Mouse (Mus musculus) intestine, postnatal 0 days (tissue): ENCODE data around the gene Rnf150. TPM values are rescaled to one million over a fixed set of nuclear protein-coding genes. Genes with fewer than 3 reads are reported as not detected.

Source experiments
- ATAC-seq: fragments of 200-750 bp; cut with Nextera tagmentation; 2 replicates; pipeline ENCODE4 v1.8.0; 2017; ENCODE audit warnings: mild to moderate bottlenecking, moderate TSS enrichment, moderate library complexity
- H3K27ac ChIP-seq: fragments of 300-500 bp; sonication (generic); 2 replicates; pipeline ENCODE4 v1.5.1; 2014; ENCODE audit warnings: mild to moderate bottlenecking, low read depth, low read length, moderate library complexity
- H3K27me3 ChIP-seq: fragments of 300-500 bp; sonication (generic); replicated peaks from 2 replicates; pipeline ENCODE4 v1.6.1; 2014; ENCODE audit warnings: low read length, mixed read lengths; ENCODE audit not compliant: control insufficient read depth, insufficient read depth
- H3K36me3 ChIP-seq: fragments of 300-500 bp; sonication (generic); 2 replicates; pipeline ENCODE4 v1.6.1; 2014; ENCODE audit warnings: mild to moderate bottlenecking, moderate library complexity; ENCODE audit not compliant: control insufficient read depth, insufficient read depth
- H3K4me1 ChIP-seq: fragments of 300-500 bp; sonication (generic); replicated peaks from 2 replicates; pipeline ENCODE4 v1.6.1; 2014; ENCODE audit warnings: antibody characterized with exemption, low read length, mixed read lengths; ENCODE audit not compliant: control insufficient read depth, insufficient read depth
- H3K4me2 ChIP-seq: fragments of 300-500 bp; sonication (generic); replicated peaks from 2 replicates; pipeline ENCODE4 v1.6.1; 2014; ENCODE audit warnings: low read depth, mild to moderate bottlenecking, moderate library complexity
- H3K4me3 ChIP-seq: fragments of 300-500 bp; sonication (generic); 2 replicates; pipeline ENCODE4 v1.5.1; 2014; ENCODE audit warnings: low read depth, low read length
- H3K9ac ChIP-seq: fragments of 300-500 bp; sonication (generic); 2 replicates; pipeline ENCODE4 v1.6.1; 2014; ENCODE audit warnings: mild to moderate bottlenecking, low read depth, low read length
- H3K9me3 ChIP-seq: fragments of 300-500 bp; sonication (generic); 2 replicates; pipeline ENCODE4 v1.6.1; 2016; ENCODE audit warnings: mixed run types; ENCODE audit not compliant: control insufficient read depth
- CTCF ChIP-seq: sonication (generic); IDR thresholded peaks from 2 replicates; pipeline ENCODE4 v1.5.1; 2016; ENCODE audit warnings: low read depth, mild to moderate bottlenecking, control low read depth, antibody characterized with exemption, moderate library complexity
- WGBS: fragments of 180-500 bp; shearing (Covaris S2); extraction: QIAGEN DNeasy Blood & Tissue Kit; methylation state at CpG from one replicate; pipeline ENCODE4 v1.1.7; 2014; 5-methylcytosine and 5-hydroxymethylcytosine counted together
- polyA plus RNA-seq: library from polyadenylated mRNA; unstranded; fragments of >200 nt; fragmentation: Nextera tagmentation; extraction: Ambion mirVana; gene quantifications from 2 replicates; pipeline ENCODE4 v1.2.1, GENCODE M21; 2015

Rnf150 gene
- polyA plus RNA-seq, 1 experiment from 2014 or later = 0.53 TPM

DNA sequence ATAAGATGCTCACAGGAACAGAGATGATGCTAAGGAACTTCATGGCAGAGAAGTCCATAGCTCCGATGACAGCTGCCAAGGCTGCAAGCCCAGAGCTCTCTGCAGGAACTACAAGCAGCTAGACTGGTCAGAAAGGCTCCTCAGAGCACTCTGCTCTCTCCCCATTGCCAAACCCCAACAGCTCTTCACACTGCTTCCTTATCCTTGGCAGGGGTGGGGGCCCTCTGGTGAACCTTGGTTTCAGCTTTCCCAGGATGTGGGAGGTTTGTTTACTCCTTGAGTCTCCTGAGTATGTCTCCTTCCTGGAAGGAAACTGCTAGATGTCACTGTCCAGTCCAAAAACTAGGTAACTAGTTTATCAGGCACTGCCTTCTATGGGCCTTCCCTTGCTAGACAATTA is 276.9 kb downstream of the Rnf150 start:
- Histone ChIP-seq H3K4me1 (no peaks in the 10 kb centered on the region), H3K9me3 (no peaks in the 10 kb centered on the region), H3K9ac (no peak overlapping the region), H3K4me3 (no peak overlapping the region), H3K27me3 (no peaks in the 10 kb centered on the region), H3K4me2 (no peak overlapping the region), H3K36me3 (no peaks in the 10 kb centered on the region), H3K27ac (no peak overlapping the region)
- peak; percentile 78 for ATAC-seq
- TF ChIP-seq CTCF = no peak
- 47% methylated on average over 1 of the region's 1 CpGs for WGBS

DNA sequence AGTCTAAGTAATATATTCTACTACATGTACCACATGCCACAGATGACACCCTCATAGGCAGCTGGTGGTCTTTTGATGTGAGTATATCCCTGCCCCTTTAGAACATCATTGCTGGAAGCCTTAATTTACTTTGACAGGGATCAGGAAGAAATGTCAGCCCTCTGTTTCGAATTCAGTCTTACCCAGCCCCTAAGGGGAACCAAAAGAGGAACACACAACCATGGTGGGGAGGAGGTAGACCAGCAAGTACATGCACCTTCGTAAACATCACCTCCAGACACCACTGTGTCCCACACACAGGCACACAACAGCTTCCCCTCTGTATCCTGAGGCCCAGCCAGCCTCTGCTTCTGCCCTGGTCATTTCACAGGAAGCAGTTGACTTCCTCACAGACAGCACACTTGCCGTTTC is 277.6 kb downstream of the Rnf150 start:
- Histone ChIP-seq H3K4me1 (no peaks in the 10 kb centered on the region), H3K4me2 (no peak overlapping the region), H3K36me3 (no peaks in the 10 kb centered on the region), H3K27me3 (no peaks in the 10 kb centered on the region), H3K27ac (no peak overlapping the region), H3K9me3 (no peaks in the 10 kb centered on the region), H3K9ac (no peak overlapping the region), H3K4me3 (no peak overlapping the region)
- TF ChIP-seq CTCF = no peak
- WGBS = 64% methylated on average over 3 of the region's 3 CpGs
- ATAC-seq = no peak

Other genes with a start within 250 kb of the Rnf150 start
- 31.9 and 33.1 TPM in 2 replicates for gene Zfp330, start 89.2 kb upstream of the Rnf150 start, polyA plus RNA-seq